Mouse (Mus musculus) right cerebral cortex, adult 2 months (tissue): ENCODE measurements around the gene Zeb2.

ENCODE experiments used
- DNase-seq, 2 experiments: peaks; one replicate each; pipeline ENCODE4 v3.0.0; 2021 to 2022; ENCODE audit warnings: low spot score in 2 of 2

The Zeb2 gene

DNA sequence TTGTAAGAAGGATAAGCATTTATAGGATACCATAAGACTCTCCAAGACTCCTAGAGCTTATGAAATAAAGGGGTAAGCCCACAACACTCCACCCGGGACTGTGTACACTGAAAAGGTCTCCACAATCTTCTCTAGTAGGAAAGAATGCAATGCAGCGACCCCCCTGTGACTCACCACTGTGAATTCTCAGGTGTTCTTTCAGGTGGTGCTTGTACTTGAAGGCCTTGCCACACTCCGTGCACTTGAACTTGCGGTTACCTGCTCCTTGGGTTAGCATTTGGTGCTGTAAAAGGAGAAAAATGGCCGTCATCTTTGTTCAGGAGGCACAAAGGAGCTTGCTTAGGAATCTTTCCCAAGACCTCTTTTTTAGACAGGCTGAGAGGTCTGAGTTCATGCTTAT lies 118.5 kb downstream of the Zeb2 start:
- no peak for DNase-seq

DNA sequence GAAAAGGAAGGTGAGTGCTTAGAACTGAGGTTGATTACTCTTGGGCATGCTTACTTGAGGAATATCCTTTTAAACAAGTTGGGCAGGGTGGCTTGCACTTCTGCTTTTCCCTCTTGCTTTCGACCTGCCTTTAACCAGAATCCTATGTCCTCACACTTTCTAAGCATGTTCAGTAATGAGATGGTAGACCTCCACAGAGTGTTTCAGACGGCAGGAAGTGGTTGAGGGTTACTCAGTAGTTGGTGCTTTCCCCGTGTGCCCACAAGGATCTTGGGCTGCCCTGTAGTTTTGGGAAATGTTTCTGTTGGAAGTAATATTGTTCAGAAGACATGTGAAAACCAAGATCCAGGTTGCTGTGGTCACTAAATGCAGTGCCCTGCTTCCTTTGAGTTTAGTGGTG lies 135.5 kb downstream of the Zeb2 start:
- DNase-seq = no peak

DNA sequence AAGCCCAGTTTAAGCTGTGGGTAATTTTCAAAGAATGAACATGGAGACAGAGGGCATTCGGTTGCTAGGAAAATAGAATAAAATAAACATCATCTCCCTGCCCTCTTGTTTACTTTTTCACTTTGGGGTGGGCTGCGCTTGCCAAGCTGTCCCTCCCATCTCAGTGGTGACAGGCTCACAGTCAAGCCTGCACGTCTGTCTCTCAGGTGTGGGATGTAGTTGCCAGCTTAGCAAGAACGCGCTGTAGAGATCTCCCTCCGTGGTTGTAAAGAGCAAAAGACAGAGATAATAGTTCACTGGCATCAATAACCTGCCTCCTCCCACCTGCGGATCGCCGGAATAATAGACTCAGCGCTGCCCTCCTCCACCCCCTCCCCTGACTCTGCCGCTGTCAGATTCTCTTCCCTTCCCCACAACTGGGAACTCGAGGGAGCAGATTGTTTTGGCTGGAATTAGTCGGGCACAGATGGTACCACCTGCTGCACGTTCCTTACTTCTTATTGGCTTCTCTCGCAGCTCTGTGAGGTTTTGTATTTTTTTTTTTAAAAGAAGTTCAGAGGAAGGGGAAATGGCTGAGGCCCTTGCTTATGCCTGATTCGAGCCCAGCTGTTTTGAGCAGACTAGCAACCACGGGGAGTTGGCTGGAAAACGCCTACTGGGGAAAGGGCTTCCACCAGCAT lies 138.0 kb downstream of the Zeb2 start:
- peak; percentile 73 to 78 for DNase-seq

DNA sequence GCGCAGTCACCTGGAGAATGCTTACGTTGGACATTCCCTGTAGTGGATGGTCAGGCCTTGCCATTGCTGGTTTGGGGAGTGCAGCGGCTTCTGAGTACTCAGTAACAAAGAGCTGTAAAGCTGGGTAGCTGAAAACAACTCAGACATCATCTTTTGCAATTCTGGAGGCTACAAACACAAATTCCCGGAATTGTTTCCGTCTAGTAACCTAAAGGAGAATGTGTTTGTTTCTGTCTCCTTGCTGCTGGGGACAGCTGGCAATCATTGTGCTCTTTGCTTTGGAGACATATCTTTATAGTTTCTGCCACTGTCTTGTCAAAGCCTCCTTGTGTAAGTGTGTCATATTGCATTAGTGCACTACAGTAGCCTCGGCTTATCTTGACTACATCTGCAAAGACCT lies 139.2 kb downstream of the Zeb2 start:
- DNase-seq = no peak

DNA sequence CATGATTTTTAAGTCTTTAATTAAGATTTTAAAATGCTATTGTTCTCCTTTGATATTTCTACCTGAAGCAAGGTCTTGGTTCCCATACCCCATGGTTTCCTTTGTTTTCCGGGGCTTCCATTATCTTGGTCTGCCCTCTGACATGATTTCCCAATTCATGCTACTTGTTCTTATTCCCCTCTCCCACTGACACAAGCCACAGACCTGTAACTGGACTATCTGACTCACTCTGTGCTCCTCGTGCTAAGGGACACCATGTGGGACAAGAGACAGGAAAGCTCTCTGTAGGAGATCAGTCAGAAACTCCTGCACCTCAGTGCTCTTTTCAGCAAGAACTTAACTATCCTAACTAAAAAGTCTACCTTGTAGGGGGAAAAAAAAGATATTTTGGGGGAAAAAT lies 139.6 kb downstream of the Zeb2 start:
- no peak for DNase-seq

DNA sequence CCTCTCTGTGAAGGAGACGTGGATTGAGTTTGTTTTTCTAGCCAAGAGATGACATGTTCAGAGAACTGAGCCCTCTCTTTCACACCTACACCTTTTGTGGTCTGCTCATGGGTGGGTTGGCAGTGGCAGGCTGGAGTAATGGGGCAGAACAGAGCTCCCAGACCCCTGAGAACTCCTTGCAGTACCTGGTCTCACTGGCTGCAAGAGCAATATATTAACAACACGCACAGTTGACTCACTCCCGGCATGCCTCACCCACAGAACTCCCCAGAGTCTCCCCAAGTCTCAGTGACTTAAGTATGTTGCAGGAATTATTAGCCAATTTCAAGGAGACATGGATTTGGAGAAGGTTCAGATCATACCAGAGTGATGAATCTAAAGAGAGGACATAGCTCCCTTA lies 140.1 kb downstream of the Zeb2 start:
- no peak for DNase-seq

DNA sequence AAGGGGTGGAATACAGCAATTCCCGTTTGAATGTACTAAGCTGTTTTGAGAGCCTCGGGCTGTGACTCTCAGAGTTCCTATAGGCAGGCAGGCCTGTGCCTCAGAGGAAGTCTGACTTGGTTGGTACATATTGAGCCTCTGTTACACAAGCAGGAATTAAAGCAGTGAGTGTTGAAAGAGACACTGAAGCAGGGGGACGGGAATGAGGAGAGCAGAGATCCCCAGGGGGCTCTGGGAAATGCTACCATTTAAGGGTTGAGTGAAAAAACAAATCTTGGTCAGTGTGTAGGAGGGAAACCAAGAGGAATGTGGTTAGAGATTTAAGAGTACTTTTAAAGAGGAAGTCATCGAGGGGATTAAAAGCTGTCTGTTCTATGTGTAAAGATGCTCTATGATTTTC lies 140.7 kb downstream of the Zeb2 start:
- DNase-seq = no peak

DNA sequence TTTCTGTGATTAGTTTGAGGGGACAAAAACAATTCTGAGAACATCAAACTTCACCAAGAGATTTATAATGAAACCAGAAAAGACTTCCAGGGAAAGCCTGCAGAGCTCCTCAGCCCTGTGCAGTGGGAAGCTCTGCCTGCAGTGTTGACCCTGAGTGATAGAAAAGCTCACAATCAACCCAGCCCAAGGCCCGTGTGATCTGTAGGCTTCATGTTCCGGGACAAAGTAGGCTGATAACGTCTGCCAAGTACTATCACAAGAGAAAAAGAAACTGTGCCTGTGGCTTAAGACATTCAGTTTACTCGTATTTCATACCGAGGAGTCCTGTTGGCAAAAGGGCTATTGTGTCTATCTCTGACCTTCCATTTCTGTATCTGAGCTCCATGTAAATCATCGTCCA lies 143.4 kb downstream of the Zeb2 start:
- no peak for DNase-seq

DNA sequence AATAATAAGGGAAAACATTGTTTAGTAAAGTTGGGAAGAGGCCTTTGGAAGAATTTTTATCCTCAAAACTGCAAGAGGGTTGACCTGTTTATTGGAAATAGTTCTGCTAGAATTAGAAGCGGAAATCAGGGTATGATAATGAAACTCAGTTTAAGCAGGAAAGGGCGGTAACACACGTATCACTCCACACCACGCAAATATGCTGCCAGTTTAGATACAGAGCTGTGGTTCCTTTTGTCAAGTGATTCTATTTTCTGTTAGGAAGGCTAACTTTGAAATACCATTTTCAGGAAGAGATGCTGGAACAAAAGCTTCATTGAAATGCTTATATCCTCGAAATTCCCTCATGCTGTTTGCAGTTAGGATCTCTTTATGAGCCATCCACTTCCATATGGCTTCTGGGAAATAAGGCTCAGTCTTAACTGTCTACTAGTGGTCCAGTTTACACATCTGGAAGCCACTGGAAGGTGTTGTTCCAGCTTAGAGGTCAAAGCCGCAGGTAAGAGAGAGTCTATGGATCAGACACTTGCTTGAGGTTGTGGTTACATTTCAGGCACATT lies 147.0 kb downstream of the Zeb2 start:
- DNase-seq = no peak

DNA sequence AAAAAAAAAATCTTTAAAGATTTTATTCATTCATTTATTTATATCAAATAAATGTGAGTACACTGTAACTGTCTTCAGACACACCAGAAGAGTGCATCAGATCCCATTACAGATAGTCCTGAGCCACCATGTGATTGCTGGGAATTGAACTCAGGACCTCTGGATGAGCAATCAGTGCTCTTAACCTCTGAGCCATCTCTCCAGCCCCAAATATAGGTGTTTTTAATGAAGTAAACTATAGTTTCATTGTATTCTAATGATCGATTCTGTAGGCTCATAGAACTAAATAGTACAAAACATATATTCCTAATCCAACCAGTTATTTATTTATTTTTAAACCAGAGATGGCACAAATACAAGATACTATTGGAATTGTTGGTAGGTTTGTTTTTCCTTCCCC lies 147.6 kb downstream of the Zeb2 start:
- DNase-seq = no peak

DNA sequence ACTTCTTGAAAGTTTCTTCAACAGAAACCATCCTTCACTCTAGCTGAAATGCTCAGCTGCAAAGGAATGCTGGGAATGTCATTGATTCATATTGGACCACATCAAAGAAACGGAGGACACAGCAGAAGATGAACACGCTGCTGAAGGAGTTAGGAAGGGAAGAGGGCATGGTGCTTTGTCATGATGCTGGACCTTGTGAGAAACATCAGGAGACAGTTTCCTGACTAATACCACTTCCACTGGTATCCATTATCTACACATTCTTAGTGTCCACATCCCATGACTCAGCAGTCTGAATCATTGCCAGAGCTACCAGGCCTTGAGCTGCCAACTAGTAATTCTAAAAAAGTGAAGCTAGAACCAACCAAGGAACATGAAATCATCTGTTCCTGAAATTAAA lies 148.0 kb downstream of the Zeb2 start:
- peak; percentile 54 to 60 for DNase-seq

DNA sequence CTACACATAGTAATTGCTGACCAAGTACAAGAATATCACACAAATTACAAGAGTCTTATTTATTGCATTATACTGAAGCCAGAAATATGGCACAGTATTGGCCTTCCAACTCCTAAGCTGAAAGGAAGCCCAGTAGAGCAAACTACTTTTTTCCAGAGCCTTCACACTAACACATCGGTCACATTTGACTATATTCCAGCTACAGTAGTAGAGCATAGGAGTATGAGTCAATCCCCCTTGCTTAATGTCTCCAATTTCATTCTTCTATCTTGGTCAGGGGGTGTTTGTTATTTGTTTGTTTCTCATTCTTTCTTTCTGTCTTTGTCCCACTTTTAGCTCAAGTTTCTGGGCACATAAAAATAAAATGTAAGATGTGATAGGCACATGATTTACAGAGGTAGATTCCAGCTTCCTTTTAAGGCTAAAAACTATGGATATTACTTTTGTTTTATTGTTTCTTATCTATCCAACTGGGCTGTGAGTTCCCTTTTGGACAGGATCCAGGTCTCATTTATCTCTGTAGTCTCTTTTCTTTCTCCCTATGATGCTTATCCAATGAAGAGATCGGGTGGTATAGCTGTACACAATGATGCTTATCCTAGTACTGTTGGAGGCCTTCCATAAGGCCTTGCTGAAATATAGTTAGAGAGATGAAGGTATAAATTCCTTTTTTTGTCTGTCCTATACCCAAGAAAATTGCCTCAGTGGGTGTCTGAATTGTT lies 151.2 kb downstream of the Zeb2 start:
- no peak for DNase-seq

DNA sequence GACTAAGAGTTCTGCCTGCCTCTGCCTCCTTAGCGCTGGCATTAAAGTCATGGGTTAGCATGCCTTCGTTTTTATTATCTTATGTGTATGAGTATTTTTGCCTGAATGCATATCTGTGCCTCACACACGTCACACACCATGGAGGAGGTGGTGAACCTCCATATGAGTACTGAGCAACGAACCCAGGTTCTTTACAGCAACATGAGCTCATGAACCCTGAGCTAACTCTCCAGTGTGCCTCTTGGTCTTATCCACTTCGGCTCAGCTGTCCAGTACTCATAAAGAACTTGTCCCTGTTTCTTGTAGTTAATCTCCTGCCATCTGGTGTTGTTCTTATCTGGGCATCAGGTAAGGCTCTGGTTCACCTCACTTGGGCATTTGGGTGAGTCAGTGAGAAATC lies 154.6 kb downstream of the Zeb2 start:
- no peak for DNase-seq

DNA sequence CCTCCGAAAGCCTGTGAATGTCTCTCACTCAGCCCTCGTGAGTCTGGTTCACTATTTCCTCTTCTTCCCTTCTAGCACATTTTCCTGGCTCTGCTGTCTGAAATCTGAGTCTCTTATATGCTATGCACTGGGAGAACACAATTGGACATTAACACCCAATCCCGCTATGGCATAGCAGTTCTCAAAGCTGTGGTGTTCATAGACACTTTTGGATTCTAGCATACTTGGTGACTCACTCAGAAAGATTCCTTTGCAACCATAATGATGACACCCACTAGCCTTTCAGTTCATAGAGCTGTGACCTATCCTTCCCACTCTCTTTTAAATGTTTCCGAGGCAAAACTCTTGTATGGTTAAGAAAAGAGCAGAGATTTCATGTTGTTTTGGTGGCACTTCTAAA lies 156.0 kb downstream of the Zeb2 start:
- no peak for DNase-seq

DNA sequence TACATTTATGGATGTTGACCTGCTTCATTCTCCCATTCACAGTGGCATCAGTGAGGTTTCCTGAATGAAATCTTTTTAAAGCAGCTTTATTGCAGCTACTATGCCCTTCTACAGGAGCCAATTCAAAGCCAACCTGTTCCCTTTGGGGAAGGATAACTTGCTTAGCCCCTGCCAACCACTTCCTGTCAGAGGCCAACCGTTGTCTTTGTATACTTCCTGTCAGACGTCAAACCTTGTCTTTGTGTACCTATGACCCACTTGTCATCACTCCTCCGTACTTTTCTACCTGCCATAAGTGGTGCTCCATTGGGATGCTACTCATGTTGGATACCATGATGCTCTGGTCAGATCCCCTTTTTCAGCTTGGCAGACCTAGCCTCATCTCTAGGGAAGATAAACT lies 156.6 kb downstream of the Zeb2 start:
- no peak for DNase-seq

DNA sequence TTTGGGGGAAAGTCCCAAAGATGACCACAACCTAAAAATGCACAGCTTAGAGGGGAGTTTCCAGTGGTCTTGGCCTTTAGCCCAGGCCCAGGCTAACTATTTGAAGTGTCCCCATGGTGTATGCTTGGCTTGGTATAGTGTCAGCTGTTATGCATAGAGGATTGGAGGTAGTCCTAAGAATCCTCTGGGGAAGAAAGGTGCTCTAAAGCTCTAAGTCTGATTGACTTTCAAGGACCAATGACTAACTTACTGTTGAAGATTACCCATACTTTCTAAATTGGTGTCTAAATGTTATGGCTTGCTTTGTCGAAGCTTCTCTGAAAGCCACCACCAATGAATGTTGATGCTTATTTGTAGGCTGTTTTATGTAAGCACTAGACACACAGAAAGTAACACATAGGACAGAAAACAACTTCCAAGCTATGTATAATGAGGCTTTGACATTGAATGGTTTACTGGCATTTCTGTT lies 159.8 kb downstream of the Zeb2 start:
- DNase-seq = no peak

DNA sequence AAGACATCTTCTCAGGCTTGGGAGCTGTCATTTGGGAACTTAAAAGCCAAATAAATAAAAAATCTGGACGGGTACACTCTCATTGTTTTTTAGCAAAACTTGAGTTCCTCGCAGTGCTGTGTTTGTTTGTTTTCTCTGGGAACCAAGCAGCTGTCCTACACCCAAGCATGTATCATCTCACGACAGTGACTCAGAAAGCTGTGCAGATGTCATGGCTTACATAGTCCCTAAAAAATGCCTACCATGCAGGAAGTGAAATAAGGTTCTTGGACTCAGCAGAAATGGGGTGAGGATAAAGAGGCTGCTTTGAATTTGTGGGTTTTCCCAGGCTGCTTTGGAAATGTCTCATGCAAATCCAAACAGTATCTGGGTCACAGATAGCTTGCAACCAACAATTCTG lies 161.0 kb downstream of the Zeb2 start:
- DNase-seq = peak in 1 of 2 experiments; percentile 27

DNA sequence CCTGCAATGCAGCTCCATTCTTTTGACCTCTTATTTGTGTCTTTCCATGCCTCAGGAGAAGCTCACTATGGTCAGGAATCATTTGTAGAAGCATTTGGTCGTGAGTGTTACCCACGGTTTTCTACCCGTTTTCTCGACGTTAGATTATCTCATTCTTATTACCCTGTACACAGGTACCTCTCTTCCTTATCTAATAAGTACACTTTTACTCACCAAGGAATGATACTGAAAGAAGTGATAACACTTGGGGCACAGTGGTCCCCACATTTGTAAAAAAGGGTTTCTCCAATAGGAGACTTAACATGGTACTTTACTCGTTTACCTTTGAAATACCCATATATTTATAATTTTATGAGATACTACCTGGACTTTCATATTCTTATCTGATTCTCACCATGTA lies 161.7 kb downstream of the Zeb2 start:
- no peak for DNase-seq

DNA sequence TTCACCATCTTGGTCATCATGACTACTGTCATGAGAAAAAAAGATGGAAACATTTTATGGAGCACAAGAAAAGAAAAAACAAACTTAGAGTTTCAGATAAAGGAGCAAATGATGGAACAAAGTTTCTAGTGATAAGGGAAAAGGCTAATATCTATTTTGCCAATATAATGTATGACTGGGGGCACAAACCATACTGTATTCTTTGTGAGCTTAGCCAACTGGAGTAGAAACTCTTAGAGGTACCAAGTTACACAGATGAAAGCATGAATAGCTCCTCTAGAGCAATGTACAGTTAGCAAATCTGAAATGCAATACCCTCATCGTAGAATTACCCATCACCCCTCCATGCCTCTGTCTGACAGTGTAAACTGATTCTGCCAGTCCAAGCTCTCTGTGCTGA lies 163.0 kb downstream of the Zeb2 start:
- DNase-seq = no peak

DNA sequence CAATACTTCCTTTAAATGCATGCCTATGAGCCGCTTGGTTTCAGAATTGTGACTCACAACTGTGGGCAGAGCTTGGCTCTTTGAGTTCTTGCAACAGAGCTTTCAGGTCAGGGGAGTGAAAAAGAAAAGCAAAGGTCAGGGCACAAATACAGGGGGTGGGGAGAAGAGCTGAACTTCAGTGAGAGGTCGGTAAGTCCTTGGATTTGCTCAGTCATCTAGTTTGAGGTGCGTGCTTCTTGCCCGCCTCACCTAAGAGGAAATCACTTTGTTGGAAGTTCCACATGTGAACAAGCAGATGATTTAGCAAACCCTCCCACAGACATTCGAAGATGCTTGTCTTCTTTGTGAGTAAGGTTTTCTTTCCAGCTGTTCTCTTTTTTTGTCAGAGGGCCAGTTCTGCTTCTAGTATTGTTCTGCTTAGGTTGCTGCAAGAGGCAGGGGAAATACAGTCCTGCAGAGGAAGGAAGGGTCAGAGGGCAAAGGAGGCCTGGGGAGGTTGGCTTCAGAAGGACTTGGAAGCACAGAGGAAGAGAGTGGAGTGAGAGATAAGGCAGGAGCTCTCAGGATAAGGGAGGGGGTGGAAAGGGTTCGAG lies 164.3 kb downstream of the Zeb2 start:
- DNase-seq = no peak

DNA sequence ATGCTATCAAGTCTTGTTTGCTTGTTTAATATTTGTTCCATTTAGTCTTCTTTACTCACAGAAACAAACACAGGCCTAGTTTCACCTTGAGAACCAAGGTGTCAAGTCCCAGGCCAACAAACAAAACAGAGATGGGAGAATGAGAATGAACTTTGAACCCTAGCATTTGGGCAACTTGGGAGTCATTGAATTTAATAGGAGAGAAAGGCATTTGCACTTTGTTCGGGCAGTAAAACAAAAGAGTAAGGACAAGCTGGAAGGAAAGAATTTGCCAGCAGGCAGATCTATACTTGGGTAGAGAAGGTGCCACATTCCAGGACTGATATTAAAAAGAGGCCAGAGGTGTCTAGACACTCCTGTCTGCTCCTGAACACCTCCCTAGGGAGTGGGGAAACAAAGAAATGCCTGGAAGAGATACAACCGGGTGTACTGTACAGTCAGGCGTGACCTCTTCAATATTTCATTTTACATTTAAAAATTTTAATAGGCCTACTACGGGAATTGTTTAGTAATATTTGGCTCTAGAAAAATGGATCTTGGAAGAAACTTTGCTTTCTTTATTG lies 165.5 kb downstream of the Zeb2 start:
- no peak for DNase-seq

DNA sequence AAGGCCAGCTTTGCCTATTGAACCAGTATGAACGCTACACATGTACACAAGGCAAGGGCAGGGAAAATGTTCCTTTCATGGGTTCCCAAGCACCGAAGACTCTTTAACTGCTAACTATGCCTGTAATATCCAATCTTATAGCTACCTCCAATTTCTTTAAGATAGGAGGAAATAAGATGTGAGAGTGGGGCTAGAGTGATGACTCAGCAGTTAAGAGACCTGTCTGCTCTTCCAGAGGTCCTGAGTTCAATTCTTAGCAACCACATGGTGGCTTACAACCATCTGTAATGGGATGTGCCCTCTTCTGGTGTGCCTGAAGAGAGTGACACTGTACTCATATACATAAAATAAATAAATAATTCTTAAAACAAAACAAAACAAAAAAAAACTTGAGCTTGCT lies 172.5 kb downstream of the Zeb2 start:
- no peak for DNase-seq
